Mouse (Mus musculus) testis, postnatal 10 days (tissue): ENCODE results near the gene Izumo4.

Experiments used
- DNase-seq: peaks from one replicate; pipeline ENCODE4 v3.0.0; 2021; ENCODE audit warnings: low spot score

Izumo4 gene

GRCm38 (mm10) chr10:80701721-80702535, at the start of gene Izumo4, which contains the start of gene Mob3a:
Gene Izumo4, plus strand, starts transcription at chr10:80702184.
Gene Mob3a, minus strand, starts transcription at chr10:80701977.
- peak; percentile 96 for DNase-seq

- DNase-seq, result no peak
These were observed 48.7 kb upstream of the Izumo4 start for GRCm38 (mm10) chr10:80653156-80653720.

GRCm38 (mm10) chr10:80654866-80655265, 47.1 kb upstream of the Izumo4 start:
- DNase-seq, result no peak

GRCm38 (mm10) chr10:80655406-80656129, 46.4 kb upstream of the Izumo4 start:
- DNase-seq, result no peak

GRCm38 (mm10) chr10:80656130-80656862, 45.7 kb upstream of the Izumo4 start:
- peak; percentile 100 for DNase-seq

- DNase-seq, result no peak
These were observed 44.9 kb upstream of the Izumo4 start, which contains the start of gene Btbd2 for GRCm38 (mm10) chr10:80656863-80657623. Gene Btbd2, minus strand, starts transcription at chr10:80657071.

GRCm38 (mm10) chr10:80658194-80658840, 43.7 kb upstream of the Izumo4 start:
- DNase-seq, result no peak

GRCm38 (mm10) chr10:80658841-80659202, 43.2 kb upstream of the Izumo4 start:
- no peak for DNase-seq

GRCm38 (mm10) chr10:80659213-80659612, 42.8 kb upstream of the Izumo4 start:
- peak; percentile 87 for DNase-seq

- DNase-seq, result peak; percentile 80
These were observed 40.8 kb upstream of the Izumo4 start for GRCm38 (mm10) chr10:80661149-80661548.

- no peak for DNase-seq
These were observed 38.3 kb upstream of the Izumo4 start for GRCm38 (mm10) chr10:80663485-80664196.

GRCm38 (mm10) chr10:80664197-80665015, 37.6 kb upstream of the Izumo4 start:
- DNase-seq, result peak; percentile 82

- peak; percentile 71 for DNase-seq
These were observed 37.0 kb upstream of the Izumo4 start for GRCm38 (mm10) chr10:80665016-80665380.

- no peak for DNase-seq
These were observed 36.5 kb upstream of the Izumo4 start for GRCm38 (mm10) chr10:80665459-80665858.

- DNase-seq, result no peak
These were observed 35.8 kb upstream of the Izumo4 start for GRCm38 (mm10) chr10:80665981-80666733.

- DNase-seq, result no peak
These were observed 35.1 kb upstream of the Izumo4 start for GRCm38 (mm10) chr10:80666837-80667412.

GRCm38 (mm10) chr10:80668614-80669013, 33.4 kb upstream of the Izumo4 start:
- DNase-seq, result no peak

GRCm38 (mm10) chr10:80669018-80669417, 33.0 kb upstream of the Izumo4 start:
- DNase-seq, result no peak
